Mouse (Mus musculus): ENCODE results near the gene Dnm2. TPM values are rescaled to one million over a fixed set of nuclear protein-coding genes. Genes with fewer than 3 reads are reported as not detected.

Gene Dnm2
- polyA plus RNA-seq, 1 experiment = 129 TPM

GRCm38 (mm10) chr9:21405525-21405924 is 19.2 kb upstream of the Dnm2 start:
- Histone ChIP-seq H3K4me1 (ENCODE audit: control insufficient read depth, insufficient read depth, low read length) (no peaks in the 10 kb centered on the region), H3K27ac (ENCODE audit: insufficient read depth, low read depth, low read length) (no peak overlapping the region), H3K4me3 (ENCODE audit: insufficient read depth, low read length) (no peak overlapping the region)
- TF ChIP-seq CTCF (IDR thresholded peaks at IDR 0.05; ENCODE audit: low read depth, low read length) (no peak; the same call in 1 of the 2 replicates), POLR2A (IDR thresholded peaks at IDR 0.05; ENCODE audit: borderline replicate concordance, low read depth, low read length) (no peak)

DNA sequence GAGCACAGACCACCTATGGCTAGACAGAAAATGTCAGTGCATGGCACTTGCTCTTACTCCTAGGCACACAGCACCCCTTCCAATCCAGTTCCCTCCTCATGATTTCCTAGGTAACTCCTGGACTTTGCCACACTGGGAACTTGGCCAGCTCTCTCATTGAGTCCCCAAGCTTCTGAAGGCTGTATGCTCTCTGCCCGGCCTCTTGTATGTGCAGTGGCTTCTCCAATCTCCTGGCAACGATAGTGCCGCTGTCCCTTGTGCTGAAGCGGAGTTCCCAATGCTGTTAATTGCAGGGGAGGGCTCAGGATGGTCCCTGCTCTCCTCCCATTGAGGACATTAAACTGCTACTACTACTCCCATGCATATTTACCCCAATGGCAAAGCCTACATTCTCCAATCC is 16.8 kb upstream of the Dnm2 start:
- H3K27ac ChIP-seq (ENCODE audit: insufficient read depth, low read depth, low read length) = no peak overlapping the region
- no peak overlapping the region for H3K4me3 ChIP-seq (ENCODE audit: insufficient read depth, low read length)

GRCm38 (mm10) chr9:21408624-21409023 is 16.1 kb upstream of the Dnm2 start:
- H3K4me3 ChIP-seq (ENCODE audit: insufficient read depth, low read length) = no peak overlapping the region
- peaks cover 9% of the 10 kb centered on the region; the same call in 1 of the 2 replicates for H3K4me1 ChIP-seq (ENCODE audit: control insufficient read depth, insufficient read depth, low read length)
- TF ChIP-seq POLR2A (IDR thresholded peaks at IDR 0.05; ENCODE audit: borderline replicate concordance, low read depth, low read length) = no peak
- no peak for TF ChIP-seq CTCF (IDR thresholded peaks at IDR 0.05; ENCODE audit: low read depth, low read length)
- no peak overlapping the region for H3K27ac ChIP-seq (ENCODE audit: insufficient read depth, low read depth, low read length)

More for the DNA sequence above, 16.8 kb upstream of the Dnm2 start:
- TF ChIP-seq POLR2A (IDR thresholded peaks at IDR 0.05; ENCODE audit: borderline replicate concordance, low read depth, low read length) = no peak
- TF ChIP-seq CTCF (IDR thresholded peaks at IDR 0.05; ENCODE audit: low read depth, low read length) = no peak
- peaks cover 7% of the 10 kb centered on the region; the same call in 1 of the 2 replicates for H3K4me1 ChIP-seq (ENCODE audit: control insufficient read depth, insufficient read depth, low read length)

- Histone ChIP-seq H3K4me3 (ENCODE audit: insufficient read depth, low read length) (no peak overlapping the region), H3K4me1 (ENCODE audit: control insufficient read depth, insufficient read depth, low read length) (peaks cover 9% of the 10 kb centered on the region; the same call in 1 of the 2 replicates), H3K27ac (ENCODE audit: insufficient read depth, low read depth, low read length) (no peak overlapping the region)
- no peak for TF ChIP-seq POLR2A (IDR thresholded peaks at IDR 0.05; ENCODE audit: borderline replicate concordance, low read depth, low read length)
- TF ChIP-seq CTCF (IDR thresholded peaks at IDR 0.05; ENCODE audit: low read depth, low read length) = peak; percentile 67
Observed at GRCm38 (mm10) chr9:21409592-21410317, 15.0 kb upstream of the Dnm2 start.

DNA sequence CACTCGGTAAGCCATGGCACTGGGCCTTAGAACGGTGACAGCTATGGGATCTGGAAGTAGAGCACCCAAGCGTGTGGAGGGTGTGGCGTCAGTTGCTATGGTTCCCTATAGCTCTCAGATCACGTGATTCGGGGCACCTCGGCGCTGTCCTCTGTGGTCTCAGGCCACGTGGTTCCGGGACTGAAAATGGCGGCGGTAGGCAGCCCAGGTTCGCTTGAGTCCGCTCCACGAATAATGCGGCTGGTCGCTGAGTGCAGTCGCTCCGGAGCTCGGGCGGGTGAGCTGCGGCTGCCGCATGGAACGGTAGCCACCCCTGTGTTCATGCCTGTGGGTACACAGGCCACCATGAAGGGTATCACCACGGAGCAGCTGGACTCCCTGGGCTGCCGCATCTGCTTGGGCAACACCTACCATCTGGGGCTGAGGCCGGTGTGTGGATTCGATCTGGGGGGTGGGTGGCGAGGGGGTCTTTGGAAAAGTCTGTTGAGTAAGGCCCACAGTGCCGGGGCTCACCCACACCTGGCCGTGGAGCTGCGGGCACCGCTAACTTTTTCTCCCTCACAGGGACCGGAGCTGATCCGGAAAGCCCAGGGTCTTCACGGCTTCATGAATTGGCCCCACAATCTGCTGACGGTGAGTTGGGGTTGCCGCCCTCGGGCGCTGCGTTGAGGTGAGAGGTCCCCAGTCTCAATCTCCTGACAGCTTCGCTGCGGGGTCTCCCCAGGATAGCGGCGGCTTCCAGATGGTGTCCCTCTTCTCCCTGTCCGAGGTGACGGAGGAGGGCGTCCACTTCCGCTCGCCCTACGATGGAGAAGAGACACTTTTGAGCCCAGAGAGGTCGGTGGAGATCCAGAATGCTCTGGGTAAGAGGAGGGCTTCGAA is 12.8 kb upstream of the Dnm2 start, which contains the start of gene Qtrt1:
TSS of gene Qtrt1 (plus strand) at position 169 of the 882 bp plus-strand sequence.
- TF ChIP-seq CTCF (IDR thresholded peaks at IDR 0.05; ENCODE audit: low read depth, low read length) (no peak), POLR2A (IDR thresholded peaks at IDR 0.05; ENCODE audit: borderline replicate concordance, low read depth, low read length) (no peak)
- Histone ChIP-seq H3K27ac (ENCODE audit: insufficient read depth, low read depth, low read length) (peak within 1 kb of the TSS; percentile 61), H3K4me3 (ENCODE audit: insufficient read depth, low read length) (peak within 1 kb of the TSS; percentile 86), H3K4me1 (ENCODE audit: control insufficient read depth, insufficient read depth, low read length) (peaks cover 9% of the 10 kb centered on the region; the same call in 1 of the 2 replicates)

DNA sequence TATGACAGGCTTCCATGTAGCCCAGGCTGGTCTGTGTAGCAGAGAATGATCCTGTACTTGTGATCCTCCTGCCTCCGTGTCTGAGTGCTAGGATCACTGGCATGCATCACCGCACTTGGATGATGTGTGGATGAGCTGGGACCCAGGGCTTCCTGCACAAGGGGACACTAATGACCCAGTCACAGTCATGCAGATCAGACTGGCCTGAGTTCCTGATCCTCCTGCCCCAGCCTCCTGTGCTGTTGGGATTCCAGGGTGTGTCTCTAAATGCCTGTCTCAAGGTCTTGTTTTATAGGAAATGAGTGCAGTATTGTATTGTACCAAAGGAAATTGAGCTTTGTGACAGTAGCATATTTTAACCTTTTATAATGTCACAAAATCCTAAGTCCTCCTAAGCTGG is 6.8 kb upstream of the Dnm2 start:
- Histone ChIP-seq H3K4me1 (ENCODE audit: control insufficient read depth, insufficient read depth, low read length) (0 out of 2 replicates have a peak, but pooled peaks cover 3% of the 10 kb centered on the region), H3K4me3 (ENCODE audit: insufficient read depth, low read length) (no peak overlapping the region), H3K27ac (ENCODE audit: insufficient read depth, low read depth, low read length) (no peak overlapping the region)
- no peak for TF ChIP-seq CTCF (IDR thresholded peaks at IDR 0.05; ENCODE audit: low read depth, low read length)
- TF ChIP-seq POLR2A (IDR thresholded peaks at IDR 0.05; ENCODE audit: borderline replicate concordance, low read depth, low read length) = no peak

- Histone ChIP-seq H3K4me1 (ENCODE audit: control insufficient read depth, insufficient read depth, low read length) (peaks cover 6% of the 10 kb centered on the region; the same call in 1 of the 2 replicates), H3K27ac (ENCODE audit: insufficient read depth, low read depth, low read length) (no peak overlapping the region), H3K4me3 (ENCODE audit: insufficient read depth, low read length) (no peak overlapping the region)
- TF ChIP-seq CTCF (IDR thresholded peaks at IDR 0.05; ENCODE audit: low read depth, low read length) = no peak
Observed at GRCm38 (mm10) chr9:21419646-21420045, 5.1 kb upstream of the Dnm2 start.

GRCm38 (mm10) chr9:21425556-21425945 is 843 bp downstream of the Dnm2 start:
- peak overlapping the region; percentile 90 for H3K4me3 ChIP-seq (ENCODE audit: insufficient read depth, low read length)
- H3K4me1 ChIP-seq (ENCODE audit: control insufficient read depth, insufficient read depth, low read length) = peaks cover 41% of the 10 kb centered on the region
- peak overlapping the region; percentile 76 for H3K27ac ChIP-seq (ENCODE audit: insufficient read depth, low read depth, low read length)
- TF ChIP-seq CTCF (IDR thresholded peaks at IDR 0.05; ENCODE audit: low read depth, low read length) = no peak
- TF ChIP-seq POLR2A (IDR thresholded peaks at IDR 0.05; ENCODE audit: borderline replicate concordance, low read depth, low read length) = no peak

GRCm38 (mm10) chr9:21426013-21426412 is 1.3 kb downstream of the Dnm2 start:
- Histone ChIP-seq H3K4me3 (ENCODE audit: insufficient read depth, low read length) (peak overlapping the region; percentile 90), H3K27ac (ENCODE audit: insufficient read depth, low read depth, low read length) (peak overlapping the region; percentile 76), H3K4me1 (ENCODE audit: control insufficient read depth, insufficient read depth, low read length) (peaks cover 44% of the 10 kb centered on the region)
- TF ChIP-seq CTCF (IDR thresholded peaks at IDR 0.05; ENCODE audit: low read depth, low read length) (no peak), POLR2A (IDR thresholded peaks at IDR 0.05; ENCODE audit: borderline replicate concordance, low read depth, low read length) (no peak)
